Mouse (Mus musculus) heart, adult 2 months (tissue): ENCODE data around the gene Dennd1c. TPM values are rescaled to one million over a fixed set of nuclear protein-coding genes. Genes with fewer than 3 reads are reported as not detected.

ENCODE experiments used
- DNase-seq, 2 experiments: peaks; one replicate each; pipeline ENCODE4 v3.0.0; 2021
- H3K27ac ChIP-seq: fragments of 200-600 bp; 2 replicates; pipeline ENCODE4 v1.8.1; 2022
- H3K27me3 ChIP-seq: fragments of 200-500 bp; 2 replicates; pipeline ENCODE4 v1.6.1; 2012; ENCODE audit warnings: mild to moderate bottlenecking, low read length, inconsistent platforms, mixed read lengths; ENCODE audit not compliant: control insufficient read depth, insufficient read depth
- H3K36me3 ChIP-seq: fragments of 200-500 bp; 2 replicates; pipeline ENCODE4 v1.6.1; 2012; ENCODE audit warnings: low read length, inconsistent platforms; ENCODE audit not compliant: control insufficient read depth, insufficient read depth
- H3K4me1 ChIP-seq: fragments of 200-500 bp; 2 replicates; pipeline ENCODE4 v1.6.1; 2011; ENCODE audit warnings: low read length; ENCODE audit not compliant: control insufficient read depth, insufficient read depth
- H3K4me3 ChIP-seq: fragments of 200-600 bp; 2 replicates; pipeline ENCODE4 v1.8.1; 2022
- H3K79me2 ChIP-seq: fragments of 200-500 bp; replicated peaks from 2 replicates; pipeline ENCODE4 v1.6.1; 2012; ENCODE audit warnings: mild to moderate bottlenecking, inconsistent platforms, low read length, moderate library complexity, mixed read lengths; ENCODE audit not compliant: control insufficient read depth, insufficient read depth
- H3K9ac ChIP-seq: fragments of 200-500 bp; 2 replicates; pipeline ENCODE4 v1.6.1; 2012; ENCODE audit warnings: low read depth, mild to moderate bottlenecking, control low read depth, inconsistent platforms, low read length, mixed read lengths
- CTCF ChIP-seq: fragments of 200-600 bp; IDR thresholded peaks from 2 replicates; pipeline ENCODE4 v1.8.1; 2022; ENCODE audit warnings: antibody characterized with exemption, mild to moderate bottlenecking, moderate library complexity
- EP300 ChIP-seq: fragments of 200-500 bp; IDR thresholded peaks from 2 replicates; pipeline ENCODE4 v1.6.1; 2011; ENCODE audit warnings: low read depth, low read length, control low read depth; ENCODE audit not compliant: insufficient read depth
- POLR2A ChIP-seq: fragments of 200-500 bp; IDR thresholded peaks from 2 replicates; pipeline ENCODE4 v1.6.1; 2011; ENCODE audit warnings: mild to moderate bottlenecking, low read depth, low read length, control low read depth; ENCODE audit not compliant: insufficient read depth
- WGBS: fragments of 180-500 bp; shearing (Covaris S2); methylation state at CpG from one replicate; pipeline ENCODE4 v1.1.7; 2018; 5-methylcytosine and 5-hydroxymethylcytosine counted together
- intact Hi-C: fragments of 180-260 bp; cut with DNase I; formaldehyde crosslinking; loops from one replicate; pipeline ENCODE4 v1.15.1; 2025
- polyA plus RNA-seq: library from polyadenylated mRNA; depleted of rRNA; stranded (reverse); fragments of >200 nt; gene quantifications from 2 replicates; pipeline ENCODE4 v1.2.3, GENCODE M21; 2012
- total RNA-seq, 2 experiments: library from RNA; stranded (reverse); gene quantifications; 2 replicates each; pipeline ENCODE4 v1.2.3; 2021

Gene Dennd1c
- total and polyA plus RNA-seq, 3 experiments, result 1.1 to 5.1 (median 2.0) TPM

- Histone ChIP-seq H3K9ac (no peak overlapping the region), H3K4me3 (no peak overlapping the region), H3K4me1 (no peaks in the 10 kb centered on the region), H3K36me3 (no peaks in the 10 kb centered on the region), H3K27ac (no peak overlapping the region), H3K27me3 (no peaks in the 10 kb centered on the region; the same call in 1 of the 2 replicates), H3K79me2 (no peaks in the 10 kb centered on the region)
- DNase-seq, result peak; percentile 35 to 58
- TF ChIP-seq CTCF (no peak), EP300 (no peak), POLR2A (no peak)
- 4% methylated on average over 11 of the region's 11 CpGs for WGBS
- intact Hi-C loops, result no loop called here
These were observed 40.4 kb upstream of the Dennd1c start for GRCm38 (mm10) chr17:57118524-57119349.

GRCm38 (mm10) chr17:57116801-57117200 lies 38.5 kb upstream of the Dennd1c start:
- no peaks in the 10 kb centered on the region; the same call in 1 of the 2 replicates for H3K27me3 ChIP-seq
- TF ChIP-seq EP300 (no peak), CTCF (no peak), POLR2A (no peak)
- no peaks in the 10 kb centered on the region for H3K36me3 ChIP-seq
- no peak for DNase-seq
- no peaks in the 10 kb centered on the region for H3K4me1 ChIP-seq
- intact Hi-C loops, result no loop called here
- 52% methylated on average over 2 of the region's 2 CpGs for WGBS
- no peak overlapping the region for H3K4me3 ChIP-seq
- no peak overlapping the region for H3K9ac ChIP-seq
- H3K27ac ChIP-seq, result no peak overlapping the region
- no peaks in the 10 kb centered on the region for H3K79me2 ChIP-seq

DNA sequence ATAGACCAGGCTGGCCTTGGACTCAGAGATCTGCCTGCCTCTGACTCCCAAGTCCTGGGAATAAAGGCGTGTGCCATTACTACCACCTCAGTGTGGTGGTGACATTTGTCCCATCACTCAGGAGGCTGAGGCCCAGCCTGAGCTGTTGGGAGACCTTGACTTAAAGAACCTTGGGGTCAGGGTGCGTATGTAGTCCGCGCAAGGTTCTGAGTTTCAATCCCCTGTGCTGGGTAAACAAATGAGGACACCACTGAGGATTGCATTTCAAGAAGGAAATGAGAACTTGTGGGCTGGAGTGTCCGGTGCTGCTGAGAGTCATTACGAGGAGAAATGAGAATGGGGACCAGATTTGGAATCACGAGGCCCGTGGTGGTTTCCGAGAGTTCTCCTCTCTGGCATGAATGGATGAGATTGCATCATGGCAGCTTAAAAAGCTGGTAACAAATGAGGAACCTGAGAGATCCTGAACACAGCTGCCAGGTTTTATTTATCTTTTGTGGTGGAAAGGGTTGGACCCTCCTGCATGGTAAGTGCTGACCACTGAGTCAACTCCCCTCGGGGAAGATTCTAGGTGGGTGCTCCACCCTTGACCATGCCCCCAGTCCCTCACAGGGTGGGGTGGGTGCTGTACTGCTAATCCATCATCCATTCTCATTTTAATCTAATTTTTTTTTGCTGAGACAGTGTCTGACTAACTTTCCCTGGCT lies 34.6 kb upstream of the Dennd1c start:
- H3K4me3 ChIP-seq, result no peak overlapping the region
- TF ChIP-seq CTCF (no peak), EP300 (no peak)
- no peaks in the 10 kb centered on the region for H3K79me2 ChIP-seq
- no peak overlapping the region for H3K9ac ChIP-seq
- H3K27ac ChIP-seq, result no peak overlapping the region
- WGBS, result 71% methylated on average over 10 of the region's 10 CpGs
- H3K4me1 ChIP-seq, result no peaks in the 10 kb centered on the region
- no peaks in the 10 kb centered on the region; the same call in 1 of the 2 replicates for H3K27me3 ChIP-seq
- peak in 1 of 2 experiments; percentile 52 for DNase-seq
- no peaks in the 10 kb centered on the region for H3K36me3 ChIP-seq
- intact Hi-C loops, result no loop called here

DNA sequence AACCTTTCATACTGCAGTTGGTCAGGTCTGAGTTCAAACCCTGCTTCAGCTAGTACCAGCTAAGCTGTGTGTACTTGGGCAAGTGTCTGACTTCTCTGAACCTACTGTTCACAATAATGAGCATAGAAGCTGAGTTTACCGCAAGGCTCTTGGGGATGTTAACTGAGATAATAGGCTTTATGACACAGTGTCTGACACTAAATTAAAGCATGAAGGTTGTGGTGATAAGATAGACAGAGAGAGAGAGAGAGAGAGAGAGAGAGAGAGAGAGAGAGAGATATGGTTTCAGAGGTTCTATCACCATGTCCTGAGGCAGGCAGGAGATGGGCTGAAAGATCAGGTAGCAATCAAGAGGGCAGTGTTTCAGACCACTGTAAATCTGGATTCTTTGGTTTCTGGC lies 31.7 kb upstream of the Dennd1c start:
- no peak overlapping the region for H3K27ac ChIP-seq
- H3K27me3 ChIP-seq, result peaks cover 2% of the 10 kb centered on the region; the same call in 1 of the 2 replicates
- WGBS, result 76% methylated on average over 1 of the region's 1 CpGs
- no peak overlapping the region for H3K9ac ChIP-seq
- H3K36me3 ChIP-seq, result no peaks in the 10 kb centered on the region
- no peak for DNase-seq
- H3K79me2 ChIP-seq, result no peaks in the 10 kb centered on the region
- intact Hi-C loops, result no loop called here
- no peak overlapping the region for H3K4me3 ChIP-seq
- H3K4me1 ChIP-seq, result no peaks in the 10 kb centered on the region
- TF ChIP-seq POLR2A, result no peak
- no peak for TF ChIP-seq EP300
- no peak for TF ChIP-seq CTCF

GRCm38 (mm10) chr17:57108666-57109171 lies 30.4 kb upstream of the Dennd1c start:
- Histone ChIP-seq H3K79me2 (no peaks in the 10 kb centered on the region), H3K9ac (no peak overlapping the region), H3K4me1 (no peaks in the 10 kb centered on the region), H3K4me3 (no peak overlapping the region), H3K36me3 (no peaks in the 10 kb centered on the region), H3K27me3 (0 out of 2 replicates have a peak, but pooled peaks cover 2% of the 10 kb centered on the region), H3K27ac (no peak overlapping the region)
- WGBS, result 39% methylated on average over 5 of the region's 5 CpGs
- intact Hi-C loops, result no loop called here
- no peak for DNase-seq
- TF ChIP-seq CTCF (no peak), POLR2A (no peak), EP300 (no peak)

DNA sequence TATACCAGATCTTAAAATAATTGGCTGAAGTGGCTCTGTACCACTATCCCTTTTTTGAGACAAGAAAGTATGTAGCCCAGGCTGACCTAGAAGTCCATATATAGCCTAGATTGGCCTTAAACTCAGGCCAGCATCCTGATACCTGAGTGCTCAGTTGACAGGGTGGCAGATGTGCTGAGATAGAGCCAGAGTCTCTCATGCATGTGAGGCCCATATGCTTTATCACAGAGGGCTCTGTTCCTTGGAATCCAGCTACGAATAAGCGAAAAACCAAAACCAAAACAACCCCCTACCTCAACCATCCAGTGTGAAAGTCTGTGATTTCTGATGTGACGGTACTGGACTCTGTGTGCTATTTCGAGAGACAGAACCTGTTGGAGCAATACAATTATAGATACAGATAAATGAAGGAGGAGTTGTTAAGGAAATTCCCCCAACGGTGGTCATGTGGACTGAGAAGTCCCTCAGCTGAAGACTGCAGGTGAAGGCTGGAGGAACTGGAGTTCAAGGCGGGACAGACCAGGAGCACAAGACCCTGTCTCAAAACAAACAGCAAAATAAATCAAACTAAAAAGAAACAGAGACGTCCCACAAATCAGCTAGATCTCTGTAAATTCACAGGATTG lies 29.8 kb upstream of the Dennd1c start:
- Histone ChIP-seq H3K9ac (no peak overlapping the region), H3K4me3 (no peak overlapping the region), H3K27me3 (0 out of 2 replicates have a peak, but pooled peaks cover 2% of the 10 kb centered on the region), H3K27ac (no peak overlapping the region), H3K79me2 (no peaks in the 10 kb centered on the region), H3K36me3 (no peaks in the 10 kb centered on the region), H3K4me1 (no peaks in the 10 kb centered on the region)
- DNase-seq, result no peak
- TF ChIP-seq EP300 (no peak), POLR2A (no peak), CTCF (no peak)
- intact Hi-C loops, result no loop called here
- 78% methylated on average over 7 of the region's 7 CpGs for WGBS
